Mouse (Mus musculus) olfactory bulb, adult 2 months (tissue): ENCODE results near the gene Micu2.

Source experiments
- CTCF ChIP-seq: fragments of 200-500 bp; IDR thresholded peaks from 2 replicates; pipeline ENCODE4 v1.5.1; 2012; ENCODE audit warnings: low read depth, mild to moderate bottlenecking, low read length, moderate library complexity; ENCODE audit not compliant: insufficient read depth
- POLR2A ChIP-seq: fragments of 200-500 bp; IDR thresholded peaks from 2 replicates; pipeline ENCODE4 v1.6.1; 2012; ENCODE audit warnings: mild to moderate bottlenecking, low read depth, low read length, moderate library complexity; ENCODE audit not compliant: insufficient read depth

GRCm38 (mm10) chr14:57971986-57972525 lies 27.0 kb downstream of the Micu2 start:
- TF ChIP-seq POLR2A, result no peak
- TF ChIP-seq CTCF, result no peak
